Mouse (Mus musculus) embryonic stem cell, embryonic (primary cell): Measurements from ENCODE around the gene Apip.

Experiments used
- CTCF ChIA-PET, 4 experiments: fragments of 300-600 bp in 2 of 4; fragments of 350-600 bp in 2 of 4; sonication (Branson Sonifier 250); formaldehyde crosslinking; loops; one replicate each; lab custom pipeline; 2022; ENCODE audit warnings: inconsistent platforms in 2 of 4; lab: Charles Lee
- POLR2A ChIA-PET, 4 experiments: fragments of 300-600 bp in 2 of 4; fragments of 350-600 bp in 2 of 4; sonication (Branson Sonifier 250); formaldehyde crosslinking; loops; one replicate each; lab custom pipeline; 2022; ENCODE audit warnings: antibody characterized with exemption in 4 of 4, inconsistent platforms in 1 of 4; lab: Charles Lee

Apip gene

DNA sequence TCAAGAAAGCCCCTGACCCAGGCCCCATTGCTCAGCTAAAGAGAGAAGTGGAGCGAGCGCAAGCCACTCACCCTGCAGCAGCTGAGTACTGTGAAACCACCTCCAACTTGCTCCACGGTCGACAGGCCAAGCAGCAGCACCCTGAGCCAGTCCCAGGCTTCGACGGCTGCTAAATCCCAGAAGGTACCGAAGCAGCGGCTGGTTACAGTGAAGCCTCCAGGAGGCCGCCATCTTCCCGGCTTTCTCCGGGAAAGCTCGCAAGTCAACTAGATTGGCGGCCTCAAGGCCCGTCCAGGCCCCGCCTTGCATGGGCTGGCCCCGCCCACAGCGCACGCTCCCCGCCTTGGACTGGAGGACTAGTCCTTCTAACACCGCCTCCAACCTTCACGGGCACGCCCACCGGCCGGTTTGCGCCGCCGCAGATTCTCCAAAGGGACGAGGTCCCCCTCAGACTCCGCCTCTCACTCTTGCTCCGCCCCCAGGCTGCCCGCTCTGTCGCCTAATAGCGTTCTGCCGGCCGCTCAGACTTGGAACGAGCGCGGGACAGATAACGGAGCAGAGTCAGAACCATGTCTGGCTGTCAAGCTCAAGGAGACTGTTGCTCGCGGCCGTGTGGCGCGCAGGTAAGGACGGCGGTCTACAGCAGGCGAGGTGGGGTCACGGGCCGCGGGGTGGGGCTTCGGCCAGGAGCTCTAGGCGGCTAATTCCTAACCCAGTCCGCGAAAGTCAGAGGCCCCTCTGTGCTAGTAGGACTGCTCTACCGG, at the start of gene Apip, which contains the start of gene Pdhx:
Gene Apip, plus strand, starts transcription at position 457 of the 764 bp plus-strand sequence.
Gene Pdhx, minus strand, starts transcription at position 295 of the 764 bp plus-strand sequence.
- ChIA-PET POLR2A (interaction anchor here (0.6 to 4.0 kb wide), 46 partner anchors 8 to 1517 kb away, joined by 3 to 27 read pairs (median 4); partner anchors contain the start of genes Abtb2 (in 1 of the 4), Cat (in 1 of the 4) and Cstf3 (in 1 of the 4)), CTCF (interaction anchor here in 3 of 4 experiments (0.5 to 2.5 kb wide), 7 partner anchors 11 to 792 kb away, joined by 3 to 19 read pairs (median 4); no protein-coding TSS in a partner anchor)

DNA sequence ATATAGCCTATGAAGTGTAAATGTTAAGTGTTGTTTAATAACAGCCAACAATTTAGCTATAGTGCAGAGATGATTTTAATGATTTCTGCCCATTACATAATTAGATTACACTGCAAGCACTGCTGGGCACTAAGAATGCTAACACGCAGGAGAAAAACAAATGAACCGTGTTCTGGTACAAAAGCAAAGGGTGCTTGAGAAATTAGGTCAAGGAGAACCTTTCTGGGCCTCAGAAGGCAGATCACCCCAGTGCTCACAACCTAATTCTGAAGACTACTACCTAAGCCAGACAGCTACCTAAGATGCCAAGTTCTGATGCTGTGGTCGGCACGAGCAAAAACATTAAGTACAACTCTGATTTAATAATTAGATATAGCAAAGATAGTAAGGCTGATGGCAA, 35.6 kb upstream of the Apip start:
- POLR2A ChIA-PET, result no interaction called here
- CTCF ChIA-PET, result no interaction called here

DNA sequence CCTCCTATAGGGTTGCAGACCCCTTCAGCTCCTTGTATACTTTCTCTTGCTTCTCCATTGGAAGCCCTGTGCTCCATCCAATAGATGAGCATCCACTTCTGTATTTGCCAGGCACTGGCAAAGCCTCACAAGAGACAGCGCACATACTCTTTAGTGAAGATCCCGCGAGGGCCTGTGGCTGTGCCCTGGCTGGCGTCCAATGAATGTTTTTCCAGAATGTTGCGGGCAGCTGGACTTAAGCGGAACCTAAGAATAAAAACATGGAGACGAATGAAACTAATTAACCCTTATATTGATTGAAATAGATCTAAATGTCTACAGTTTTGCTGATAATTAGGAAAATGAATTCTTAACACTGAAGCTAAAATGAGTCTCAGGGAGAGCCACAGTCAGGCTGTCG, 32.6 kb upstream of the Apip start:
- ChIA-PET POLR2A (interaction anchor here in 1 of 4 experiments (1.7 kb wide), 1 partner anchor 10 kb away, joined by 4 read pairs; no protein-coding TSS in a partner anchor), CTCF (no interaction called here)

DNA sequence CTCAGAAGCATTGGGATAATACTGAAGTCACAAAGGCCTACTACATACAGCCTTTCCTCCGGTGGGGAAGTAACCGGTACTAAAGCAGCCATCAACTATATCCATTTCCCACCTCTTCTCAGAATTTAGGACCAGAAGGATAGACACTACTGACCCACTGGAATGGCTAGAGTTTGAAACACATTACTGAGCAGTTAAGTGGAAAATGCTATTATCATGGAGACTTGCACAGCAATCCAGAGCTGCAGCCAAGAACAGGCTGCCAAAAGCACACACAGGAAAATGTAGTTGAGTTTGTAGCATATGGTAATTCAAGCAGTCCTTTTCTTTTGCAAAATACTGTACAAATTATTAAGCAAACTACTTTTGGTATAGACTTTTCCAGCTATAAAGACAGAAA, 28.2 kb upstream of the Apip start:
- CTCF ChIA-PET, result no interaction called here
- POLR2A ChIA-PET, result interaction anchor here in 1 of 4 experiments (1.5 to 1.6 kb wide), 2 partner anchors 11 to 28 kb away, joined by 3 to 5 read pairs; partner anchors contain the start of genes Apip and Pdhx

DNA sequence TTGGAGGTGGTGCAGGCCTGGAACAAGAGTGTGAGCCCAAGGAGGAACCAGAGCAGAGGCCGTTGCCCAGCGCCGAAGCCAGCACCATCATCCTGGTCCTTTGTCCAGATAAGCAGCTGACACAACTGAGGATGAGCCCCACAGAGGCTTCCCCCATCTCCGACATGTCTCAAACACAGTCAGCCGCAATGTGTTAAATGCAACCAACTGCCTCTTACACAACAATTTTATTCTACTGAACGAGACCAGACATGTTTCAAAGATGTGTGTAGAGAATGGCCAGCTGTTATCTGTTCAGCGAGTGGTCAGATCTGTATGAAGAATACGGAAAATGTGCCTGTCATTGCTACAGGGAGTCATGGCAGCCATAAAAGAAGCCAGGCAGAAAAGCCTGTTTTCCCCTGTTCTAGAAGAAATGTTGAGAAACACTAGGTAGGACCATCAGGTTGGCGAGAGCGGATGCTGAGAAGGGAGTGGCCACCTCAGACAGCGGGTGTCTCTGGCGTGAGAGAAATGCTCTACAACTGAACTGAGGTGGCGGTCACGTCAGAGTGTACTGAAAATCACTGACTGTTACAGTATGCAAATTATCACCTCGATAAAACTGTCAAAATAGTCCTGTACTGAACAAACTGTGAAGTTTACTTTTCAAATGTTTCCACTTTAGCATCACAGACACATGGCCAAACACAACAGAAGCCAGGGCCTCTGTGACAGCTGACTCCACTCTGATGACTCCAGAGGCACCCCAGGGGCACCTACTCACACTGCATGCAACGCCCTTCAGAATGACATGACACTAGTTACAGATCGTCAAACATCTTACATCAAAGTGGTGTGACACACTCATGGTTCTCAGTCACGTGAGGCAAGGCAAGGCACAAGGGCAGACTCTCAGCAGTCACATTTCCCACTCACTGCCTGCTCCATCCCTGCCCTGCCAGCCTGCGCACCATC, 21.3 kb upstream of the Apip start:
- CTCF ChIA-PET, result no interaction called here
- POLR2A ChIA-PET, result interaction anchor here in 2 of 4 experiments (1.0 to 2.1 kb wide), 6 partner anchors 10 to 39 kb away, joined by 3 to 10 read pairs (median 4); partner anchors contain the start of genes Apip (in 2 of the 2) and Pdhx (in 2 of the 2)

DNA sequence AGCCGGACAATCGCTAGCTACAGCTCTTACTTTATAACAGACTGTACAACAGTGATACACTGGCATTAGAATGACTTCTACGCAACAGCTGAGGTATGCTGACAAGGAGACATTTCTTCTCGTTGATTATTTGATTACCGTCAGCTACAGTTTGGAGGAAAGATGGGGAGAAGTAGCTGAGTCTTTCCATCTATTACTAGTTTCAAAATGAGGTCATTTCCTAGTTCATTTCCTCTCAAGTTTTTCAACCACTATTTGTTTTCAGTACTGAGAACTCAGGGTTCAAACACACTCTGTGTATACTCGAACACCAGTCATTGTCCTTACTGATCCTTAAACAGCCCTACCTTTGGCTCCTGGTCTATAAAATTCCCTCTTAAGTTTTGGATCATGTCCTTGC, 17.7 kb upstream of the Apip start:
- POLR2A ChIA-PET, result interaction anchor here in 3 of 4 experiments (1.0 to 2.0 kb wide), 4 partner anchors 13 to 17 kb away, joined by 4 to 7 read pairs (median 6); partner anchors contain the start of genes Apip (in 3 of the 3) and Pdhx (in 3 of the 3)
- CTCF ChIA-PET, result interaction anchor here in 1 of 4 experiments (1.0 kb wide), 1 partner anchor 29 kb away, joined by 3 read pairs; no protein-coding TSS in a partner anchor

DNA sequence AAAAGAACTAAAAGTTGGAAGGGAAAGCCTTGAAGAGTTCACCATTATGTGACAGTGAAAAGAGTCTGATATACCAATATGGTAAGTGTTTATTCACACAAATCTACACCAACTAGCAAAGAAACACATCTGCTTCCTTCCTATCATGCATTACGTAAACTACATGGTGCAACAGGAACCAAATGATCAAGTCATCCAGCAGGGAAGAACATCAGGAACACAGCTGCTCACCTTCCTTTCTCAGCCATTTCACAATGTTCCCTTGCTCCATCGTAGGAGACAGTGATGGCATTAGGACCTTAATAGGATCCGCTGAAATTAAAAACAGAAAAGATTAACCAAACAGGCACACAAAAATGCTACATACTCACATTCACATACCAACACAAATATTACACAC, 15.2 kb upstream of the Apip start:
- ChIA-PET POLR2A (interaction anchor here in 1 of 4 experiments (1.7 kb wide), 1 partner anchor 15 kb away, joined by 4 read pairs; the partner anchor contains the start of genes Apip and Pdhx), CTCF (no interaction called here)

DNA sequence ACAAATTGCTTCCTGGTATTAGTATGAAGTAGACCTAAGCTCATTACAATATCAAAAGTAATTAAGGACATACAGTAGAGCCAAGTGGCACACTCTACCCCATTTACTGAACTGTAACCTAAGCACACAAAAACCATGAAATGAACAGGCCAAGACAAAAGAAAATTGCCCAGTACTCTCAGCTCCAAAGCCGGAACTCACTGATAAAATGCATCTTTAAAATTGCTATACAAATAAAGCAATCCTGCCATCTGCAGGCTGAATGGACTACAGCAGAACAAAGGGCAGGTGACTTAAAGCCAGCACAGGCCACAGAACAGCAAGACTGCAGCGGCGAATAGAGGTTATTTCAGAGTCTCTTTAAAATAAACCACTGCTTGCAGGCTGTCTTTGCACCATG, 10.6 kb upstream of the Apip start:
- CTCF ChIA-PET, result interaction anchor here (0.5 to 1.3 kb wide), 5 partner anchors 11 to 859 kb away, joined by 3 to 7 read pairs (median 3); partner anchors contain the start of genes Apip (in 1 of the 4) and Pdhx (in 1 of the 4)
- POLR2A ChIA-PET, result interaction anchor here in 2 of 4 experiments (1.7 to 4.4 kb wide), 3 partner anchors 10 kb away, joined by 3 to 25 read pairs (median 14); partner anchors contain the start of genes Apip (in 2 of the 2) and Pdhx (in 2 of the 2)

DNA sequence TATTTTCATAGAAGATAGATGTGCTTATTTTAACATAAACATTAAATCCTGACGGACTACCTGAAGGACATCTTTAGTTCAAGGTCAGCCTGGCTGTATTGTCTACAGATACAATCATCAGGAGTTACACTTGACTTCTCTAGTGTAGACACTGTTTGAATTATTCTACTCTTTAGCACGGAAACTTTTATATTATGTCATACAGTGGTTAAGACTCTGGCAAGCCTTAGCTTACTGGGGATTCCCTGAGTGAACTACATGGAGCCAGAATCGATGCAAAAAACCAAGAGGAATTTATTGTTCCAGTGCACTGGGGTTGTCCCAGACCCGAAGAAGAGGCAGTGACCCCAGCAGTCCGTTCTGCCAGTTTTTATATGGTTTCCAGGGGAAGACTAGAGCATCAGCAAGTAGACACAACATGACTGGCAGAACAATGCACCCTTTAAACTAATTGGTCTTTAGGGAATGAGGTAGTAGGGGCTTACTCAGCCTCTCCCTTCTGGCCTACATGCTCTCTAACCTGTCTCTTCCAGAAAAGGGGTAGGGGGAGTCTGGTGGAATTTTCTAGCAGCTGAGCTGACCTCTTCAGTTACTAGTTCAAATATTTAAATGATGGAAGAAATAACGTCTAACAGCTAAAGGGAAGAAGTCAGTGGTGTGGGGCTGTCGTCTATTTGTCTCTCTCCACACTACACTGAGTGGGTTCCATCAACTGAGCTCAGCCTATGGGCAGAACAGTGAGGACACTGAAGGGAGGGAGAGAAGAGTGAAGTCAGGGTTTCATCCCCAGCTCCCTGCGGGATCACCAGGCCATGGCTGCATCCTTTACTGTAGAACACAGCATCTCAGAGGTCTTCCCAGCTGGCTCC, 6.6 kb upstream of the Apip start:
- ChIA-PET POLR2A (no interaction called here), CTCF (interaction anchor here in 1 of 4 experiments (0.8 kb wide), 1 partner anchor 475 kb away, joined by 3 read pairs; no protein-coding TSS in a partner anchor)

DNA sequence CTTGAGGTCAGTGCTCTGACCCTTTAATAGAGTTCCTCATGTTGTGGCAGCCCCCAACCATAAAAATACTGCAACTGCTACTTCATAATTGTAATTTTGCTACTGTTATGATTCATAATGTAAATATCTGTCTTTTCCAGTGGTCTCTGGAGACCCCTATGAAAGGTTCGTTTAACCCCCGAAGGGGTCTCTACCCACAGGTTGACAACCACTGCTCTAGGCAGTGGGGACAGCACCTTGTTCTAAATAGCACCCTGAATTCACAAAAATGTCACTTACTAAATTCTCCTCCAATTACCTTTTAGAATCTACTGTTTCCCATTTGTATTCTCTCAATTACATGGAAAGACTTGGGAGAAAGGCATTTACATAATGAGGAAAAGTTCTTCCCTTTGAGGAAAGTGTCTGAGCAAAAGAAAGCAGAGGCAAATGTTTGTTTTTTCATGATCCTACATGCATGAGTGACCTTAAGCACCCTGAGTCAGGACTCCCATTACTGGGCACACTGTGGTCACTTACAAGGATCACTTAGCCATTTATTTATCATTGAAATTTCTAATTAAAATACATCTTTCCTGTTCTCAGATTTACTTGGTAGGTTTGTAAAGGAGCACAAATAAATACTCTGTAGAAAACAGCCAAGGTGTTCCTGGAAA, 5.8 kb upstream of the Apip start:
- POLR2A ChIA-PET, result interaction anchor here in 1 of 4 experiments (1.5 kb wide), 1 partner anchor 28 kb away, joined by 3 read pairs; no protein-coding TSS in a partner anchor
- CTCF ChIA-PET, result no interaction called here

DNA sequence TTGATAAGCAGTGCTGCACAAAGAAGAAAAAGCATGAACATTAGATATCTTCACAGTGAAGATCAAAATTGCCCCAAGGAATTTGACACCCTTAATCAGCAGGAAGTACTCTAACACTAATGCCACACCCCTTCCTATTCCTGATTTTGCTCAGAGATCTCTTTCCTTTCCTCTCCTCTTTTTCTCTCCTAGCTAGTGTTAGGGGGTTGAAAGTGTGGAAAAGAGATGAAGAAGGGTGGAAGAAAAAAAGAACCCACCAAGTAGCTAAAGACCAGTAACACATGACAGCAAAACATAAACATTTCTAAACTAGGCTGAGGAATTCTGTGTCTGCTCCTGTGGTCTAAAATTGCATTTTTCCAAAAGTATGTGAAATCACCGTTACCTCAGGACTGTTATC, 4.9 kb upstream of the Apip start:
- ChIA-PET CTCF (no interaction called here), POLR2A (interaction anchor here in 1 of 4 experiments (0.6 to 1.5 kb wide), 3 partner anchors 8 to 133 kb away, joined by 3 read pairs; no protein-coding TSS in a partner anchor)

DNA sequence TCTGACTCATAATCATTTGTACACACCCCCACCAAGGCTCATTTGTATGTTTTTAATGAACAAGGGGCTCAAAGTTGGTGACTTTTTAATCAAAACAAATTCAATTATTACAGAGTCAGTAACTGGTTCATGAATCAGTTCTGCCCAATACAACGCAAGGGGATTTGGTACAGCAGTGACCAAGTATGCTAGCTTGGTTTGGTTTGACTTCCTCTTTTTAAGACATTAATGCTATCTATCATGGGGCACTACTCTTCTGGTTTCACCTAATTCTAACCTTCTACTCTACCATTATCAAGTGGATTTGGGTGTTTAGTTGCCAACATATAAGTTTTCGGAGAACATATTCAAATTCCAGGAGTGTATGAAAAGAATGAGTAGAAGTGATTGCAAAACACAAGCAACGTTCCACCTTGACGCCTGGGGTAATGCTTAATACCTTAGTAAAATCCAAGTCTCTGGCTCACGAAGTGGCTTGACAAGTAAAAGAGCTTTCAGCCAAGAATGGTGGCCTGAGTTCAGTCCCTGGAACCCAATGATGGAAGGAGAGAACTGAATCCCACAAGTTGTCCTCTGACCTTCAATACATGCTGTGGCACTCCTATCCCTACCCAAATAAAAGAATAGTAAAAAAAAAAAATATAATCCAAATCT, 3.6 kb upstream of the Apip start:
- POLR2A ChIA-PET, result interaction anchor here in 1 of 4 experiments (1.4 kb wide), 1 partner anchor 9 kb away, joined by 3 read pairs; no protein-coding TSS in a partner anchor

DNA sequence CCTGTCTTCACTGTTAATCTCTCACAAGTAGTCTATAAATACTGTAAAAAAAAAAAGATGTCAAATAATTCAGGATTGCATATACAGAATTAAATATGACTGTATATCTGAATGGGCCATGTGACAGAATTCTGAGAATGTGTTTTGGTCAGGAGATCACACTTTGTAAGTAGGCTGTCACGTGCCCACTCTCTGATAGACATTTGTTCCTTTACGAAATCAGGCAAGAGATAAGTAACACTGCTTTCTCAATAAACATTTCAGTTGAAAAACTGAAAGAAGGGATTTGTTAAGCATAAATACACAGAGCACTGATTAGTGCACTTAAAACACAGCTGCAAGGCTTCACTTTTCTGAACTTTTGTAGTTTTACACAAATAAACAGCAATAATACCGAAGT, 2.9 kb upstream of the Apip start:
- ChIA-PET POLR2A (no interaction called here), CTCF (no interaction called here)

More for the DNA sequence above, 3.6 kb upstream of the Apip start:
- CTCF ChIA-PET, result no interaction called here

DNA sequence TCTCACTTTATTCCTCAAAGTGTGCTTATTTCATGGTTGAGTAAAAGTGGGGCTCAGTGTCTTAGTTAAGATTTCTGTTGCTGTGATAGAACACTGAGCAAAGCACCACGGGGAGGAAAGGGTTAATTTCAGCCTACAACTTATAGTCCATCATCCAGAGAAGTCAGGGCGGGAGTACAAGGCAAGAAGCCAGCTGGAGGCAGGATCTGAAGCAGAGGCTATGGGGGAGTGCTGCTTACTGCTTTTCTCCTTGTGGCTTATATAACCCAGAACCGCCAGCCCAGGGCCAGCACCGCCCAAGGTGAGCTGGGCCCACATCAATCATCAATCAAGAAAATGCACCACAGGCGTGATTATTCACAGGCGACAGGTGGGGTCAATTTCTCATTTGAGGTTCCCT, 7.6 kb downstream of the Apip start:
- ChIA-PET CTCF (interaction anchor here in 2 of 4 experiments (0.6 to 1.5 kb wide), 3 partner anchors 222 to 396 kb away, joined by 3 read pairs; no protein-coding TSS in a partner anchor), POLR2A (interaction anchor here in 1 of 4 experiments (3.0 kb wide), 1 partner anchor 8 kb away, joined by 13 read pairs; the partner anchor contains the start of genes Apip and Pdhx)

DNA sequence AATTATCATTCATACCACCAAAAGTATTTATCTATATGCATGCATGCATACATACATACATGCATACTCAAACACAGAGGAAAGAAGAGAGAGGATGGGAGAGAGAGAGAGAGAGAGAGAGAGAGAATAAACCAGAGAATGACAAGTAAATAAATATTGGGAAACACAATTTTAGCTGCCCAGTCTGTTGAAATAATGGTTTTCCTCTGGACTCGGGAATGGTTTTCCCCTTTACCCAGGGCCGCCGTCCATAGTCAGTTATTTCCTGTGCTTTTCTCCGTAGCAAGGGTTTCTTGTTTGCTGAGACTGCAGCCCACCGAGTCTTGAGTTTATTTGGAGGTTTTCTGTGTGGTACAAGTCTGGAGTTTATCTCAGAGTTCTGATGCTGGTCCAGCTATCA, 8.2 kb downstream of the Apip start:
- POLR2A ChIA-PET, result interaction anchor here in 2 of 4 experiments (1.2 to 3.0 kb wide), 3 partner anchors 8 to 266 kb away, joined by 3 to 13 read pairs (median 8); partner anchors contain the start of genes Apip (in 2 of the 2) and Pdhx (in 2 of the 2)
- CTCF ChIA-PET, result interaction anchor here in 1 of 4 experiments (1.0 to 1.5 kb wide), 2 partner anchors 266 to 396 kb away, joined by 3 read pairs; no protein-coding TSS in a partner anchor

DNA sequence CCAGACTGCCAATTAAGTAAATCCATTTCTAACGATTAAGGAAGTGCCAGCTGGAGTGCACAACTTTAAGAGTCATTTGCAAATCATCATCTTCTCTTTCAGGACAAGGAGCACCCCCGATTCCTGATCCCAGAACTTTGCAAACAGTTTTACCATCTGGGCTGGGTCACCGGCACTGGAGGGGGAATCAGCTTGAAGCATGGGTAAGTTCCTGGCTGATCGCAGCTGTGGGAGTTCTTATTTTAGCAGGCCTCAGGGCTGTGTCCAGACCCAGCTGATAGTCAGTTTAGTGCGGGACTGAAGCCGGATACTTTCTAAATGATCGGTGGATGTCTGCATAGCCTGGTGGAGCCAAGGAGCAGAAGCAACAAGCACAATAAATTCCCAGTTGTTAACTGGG, 9.4 kb downstream of the Apip start:
- CTCF ChIA-PET, result no interaction called here
- POLR2A ChIA-PET, result interaction anchor here in 2 of 4 experiments (0.7 to 3.0 kb wide), 2 partner anchors 9 to 10 kb away, joined by 4 to 13 read pairs; partner anchors contain the start of genes Apip (in 2 of the 2) and Pdhx (in 2 of the 2)
